Mouse (Mus musculus) cerebellum, adult 2 months (tissue): ENCODE measurements around the gene Kncn. TPM values are rescaled to one million over a fixed set of nuclear protein-coding genes. Genes with fewer than 3 reads are reported as not detected.

Experiments used
- DNase-seq, 2 experiments: peaks; one replicate each; pipeline ENCODE4 v3.0.0; 2021
- H3K27ac ChIP-seq: fragments of 200-500 bp; 2 replicates; pipeline ENCODE4 v1.5.1; 2012; ENCODE audit warnings: low read length, control low read depth, inconsistent platforms; ENCODE audit not compliant: insufficient read depth
- H3K27me3 ChIP-seq: fragments of 200-500 bp; 2 replicates; pipeline ENCODE4 v1.6.1; 2012; ENCODE audit warnings: inconsistent platforms, mild to moderate bottlenecking, low read length, moderate library complexity; ENCODE audit not compliant: control insufficient read depth, insufficient read depth
- H3K4me1 ChIP-seq: fragments of 200-500 bp; 2 replicates; pipeline ENCODE4 v1.6.1; 2011; ENCODE audit warnings: low read length; ENCODE audit not compliant: control insufficient read depth, insufficient read depth
- H3K4me3 ChIP-seq: fragments of 200-500 bp; replicated peaks from 2 replicates; pipeline ENCODE3; 2011; ENCODE audit warnings: mild to moderate bottlenecking, low read depth, low read length, control low read depth; ENCODE audit not compliant: insufficient read depth
- CTCF ChIP-seq: fragments of 200-500 bp; IDR thresholded peaks from 2 replicates; pipeline ENCODE4 v1.5.1; 2011; ENCODE audit warnings: low read depth, mild to moderate bottlenecking, control low read depth, low read length, moderate library complexity, borderline replicate concordance; ENCODE audit not compliant: insufficient read depth
- POLR2A ChIP-seq: fragments of 200-500 bp; IDR thresholded peaks from 2 replicates; pipeline ENCODE4 v1.6.1; 2011; ENCODE audit warnings: low read length, control low read depth, borderline replicate concordance; ENCODE audit not compliant: insufficient read depth
- WGBS: fragments of 180-500 bp; shearing (Covaris S2); methylation state at CpG from one replicate; pipeline ENCODE4 v1.1.7; 2018; 5-methylcytosine and 5-hydroxymethylcytosine counted together
- polyA plus RNA-seq: library from polyadenylated mRNA; depleted of rRNA; stranded (reverse); fragments of >200 nt; gene quantifications from 2 replicates; pipeline ENCODE4 v1.2.3, GENCODE M21; 2012

The Kncn gene
- polyA plus RNA-seq, 1 experiment, result 0.08 TPM

DNA sequence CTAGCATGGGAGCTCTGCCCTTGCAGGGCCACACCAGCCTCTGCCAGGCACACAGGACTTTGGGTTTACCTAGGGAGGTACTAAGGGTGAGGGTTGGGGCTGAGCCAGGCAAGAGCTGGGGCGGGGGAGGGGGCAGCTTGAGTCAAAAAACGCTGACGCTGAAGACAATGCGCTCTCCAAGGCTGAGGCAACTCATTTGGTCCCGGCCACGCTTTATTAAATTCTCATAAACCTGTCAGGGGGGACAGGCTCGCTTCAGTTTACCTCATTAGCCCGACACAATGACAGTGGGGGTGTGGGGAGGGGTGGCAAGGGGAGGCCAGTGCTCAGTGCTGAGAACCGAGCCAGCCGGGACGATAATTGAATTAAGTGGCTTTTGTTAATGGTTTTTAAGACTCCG lies 20.2 kb downstream of the Kncn start:
- no peak overlapping the region for H3K27ac ChIP-seq
- no peaks in the 10 kb centered on the region; the same call in 1 of the 2 replicates for H3K27me3 ChIP-seq
- no peak overlapping the region for H3K4me3 ChIP-seq
- TF ChIP-seq CTCF (no peak), POLR2A (no peak)
- no peak for DNase-seq
- 55% methylated on average over 12 of the region's 12 CpGs for WGBS
- H3K4me1 ChIP-seq, result no peaks in the 10 kb centered on the region

DNA sequence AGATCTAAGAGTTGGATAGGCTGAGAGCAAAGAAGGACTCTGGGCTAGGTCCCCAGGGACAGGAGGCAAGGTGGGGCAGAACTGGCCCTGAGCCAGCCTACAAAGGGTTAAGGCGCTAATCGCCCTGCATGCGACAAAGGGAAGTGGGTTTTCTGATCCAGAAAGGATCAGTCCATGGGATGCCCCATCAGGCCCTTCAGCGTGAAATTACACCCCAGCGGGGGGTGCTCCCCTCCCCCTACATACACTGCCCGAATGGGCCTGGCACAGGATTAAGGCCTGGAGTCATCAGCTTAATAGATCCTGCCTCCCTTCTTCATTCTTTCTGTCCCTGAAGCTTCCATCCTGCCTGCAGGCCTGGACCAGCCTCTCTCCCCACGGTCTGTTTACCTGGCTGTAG lies 21.5 kb downstream of the Kncn start:
- no peak overlapping the region for H3K27ac ChIP-seq
- TF ChIP-seq CTCF (no peak), POLR2A (no peak)
- WGBS, result 20% methylated on average over 7 of the region's 7 CpGs
- DNase-seq, result no peak
- no peaks in the 10 kb centered on the region; the same call in 1 of the 2 replicates for H3K27me3 ChIP-seq
- H3K4me3 ChIP-seq, result no peak overlapping the region
- H3K4me1 ChIP-seq, result no peaks in the 10 kb centered on the region

DNA sequence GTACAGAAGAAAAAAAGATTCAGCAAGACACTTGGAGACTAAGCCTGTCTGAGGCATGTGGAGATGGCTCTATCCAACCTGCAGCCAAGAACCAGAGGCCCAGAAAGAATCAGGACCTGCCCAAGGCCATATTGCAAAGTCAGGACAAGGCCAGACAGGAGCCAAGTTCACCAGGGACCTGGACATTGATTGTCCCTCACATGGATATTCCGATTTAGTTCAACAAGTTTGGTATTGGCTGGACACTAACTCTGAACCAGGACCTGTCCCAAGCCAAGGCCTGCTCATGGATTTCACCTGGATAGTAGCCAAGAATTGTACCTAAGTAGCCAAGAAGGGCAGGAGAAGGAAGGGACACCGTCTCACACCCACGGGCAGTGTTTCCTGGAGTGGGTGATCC lies 22.6 kb downstream of the Kncn start:
- WGBS, result 63% methylated on average over 3 of the region's 3 CpGs
- DNase-seq, result no peak
- no peaks in the 10 kb centered on the region; the same call in 1 of the 2 replicates for H3K27me3 ChIP-seq
- no peak overlapping the region for H3K27ac ChIP-seq
- H3K4me1 ChIP-seq, result no peaks in the 10 kb centered on the region
- H3K4me3 ChIP-seq, result no peak overlapping the region
- TF ChIP-seq POLR2A (no peak), CTCF (no peak)

DNA sequence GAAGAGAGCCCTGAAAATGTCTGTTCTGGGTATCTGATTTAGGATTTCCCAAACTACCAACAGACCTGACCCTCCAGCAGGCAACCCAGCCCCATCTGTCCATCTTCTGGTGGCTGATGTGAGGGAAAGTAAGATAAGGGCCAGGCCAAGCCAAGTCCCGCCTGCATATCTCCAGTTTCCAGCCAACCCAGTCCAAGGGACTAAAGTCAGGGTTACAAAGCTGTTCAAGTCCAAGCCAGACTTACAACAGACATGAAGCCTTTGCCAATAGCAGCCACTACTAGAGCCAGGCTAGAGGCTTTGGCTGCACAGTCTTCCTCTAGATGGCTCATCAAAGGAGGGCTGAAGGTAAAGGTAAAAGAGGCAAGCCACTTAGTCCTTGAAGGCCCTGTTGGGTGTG lies 23.8 kb downstream of the Kncn start:
- H3K27ac ChIP-seq, result no peak overlapping the region
- no peaks in the 10 kb centered on the region; the same call in 1 of the 2 replicates for H3K27me3 ChIP-seq
- no peak for TF ChIP-seq CTCF
- no peak for TF ChIP-seq POLR2A
- H3K4me1 ChIP-seq, result no peaks in the 10 kb centered on the region
- DNase-seq, result no peak
- 67% methylated on average over 1 of the region's 1 CpGs for WGBS
- H3K4me3 ChIP-seq, result no peak overlapping the region

DNA sequence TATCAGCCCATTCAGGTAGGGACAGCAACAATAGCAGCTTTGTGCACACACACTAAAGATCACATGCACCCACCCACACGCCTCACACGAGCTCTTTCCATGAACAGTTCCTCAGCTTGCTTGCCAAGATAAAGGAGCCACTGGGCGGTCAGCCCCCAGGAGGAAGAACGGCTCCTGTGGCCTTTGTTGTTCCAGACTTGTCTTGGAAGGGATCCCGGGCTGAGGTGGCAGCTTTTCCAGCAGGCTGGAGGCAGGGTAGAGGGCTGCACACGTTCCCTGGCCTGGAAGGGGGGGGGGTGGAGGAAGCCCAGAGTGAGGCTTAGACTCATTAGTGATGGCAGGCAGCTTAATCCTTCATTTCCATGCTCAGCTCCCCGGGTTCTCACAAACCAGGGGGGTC lies 24.4 kb downstream of the Kncn start:
- no peaks in the 10 kb centered on the region; the same call in 1 of the 2 replicates for H3K27me3 ChIP-seq
- TF ChIP-seq CTCF, result no peak
- TF ChIP-seq POLR2A, result no peak
- DNase-seq, result no peak
- no peak overlapping the region for H3K27ac ChIP-seq
- no peaks in the 10 kb centered on the region for H3K4me1 ChIP-seq
- no peak overlapping the region for H3K4me3 ChIP-seq
- WGBS, result 12% methylated on average over 7 of the region's 7 CpGs

DNA sequence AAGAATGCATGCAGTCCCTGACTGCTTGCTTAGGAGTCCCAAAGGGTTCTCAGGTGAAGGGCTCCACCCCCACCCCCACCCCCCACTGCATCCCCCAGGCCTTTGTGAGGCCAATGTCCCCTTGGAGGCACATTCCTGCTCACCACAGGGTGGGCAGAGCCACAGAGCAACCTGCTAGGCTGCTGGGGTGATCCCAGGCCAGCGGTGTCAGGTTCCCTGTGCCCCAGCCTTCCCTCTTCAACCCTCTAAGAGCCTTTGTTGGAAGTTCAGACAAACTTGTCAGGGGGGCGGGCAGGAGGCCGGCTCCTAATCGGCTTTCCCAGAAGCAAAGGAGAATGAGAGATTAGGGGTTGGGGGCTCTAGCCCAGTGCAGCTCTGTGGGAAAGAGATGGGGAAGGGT lies 27.4 kb downstream of the Kncn start:
- Histone ChIP-seq H3K27me3 (no peaks in the 10 kb centered on the region), H3K4me3 (no peak overlapping the region), H3K27ac (no peak overlapping the region), H3K4me1 (no peaks in the 10 kb centered on the region)
- DNase-seq, result no peak
- WGBS, result 46% methylated on average over 4 of the region's 4 CpGs
- no peak for TF ChIP-seq POLR2A
- no peak for TF ChIP-seq CTCF

DNA sequence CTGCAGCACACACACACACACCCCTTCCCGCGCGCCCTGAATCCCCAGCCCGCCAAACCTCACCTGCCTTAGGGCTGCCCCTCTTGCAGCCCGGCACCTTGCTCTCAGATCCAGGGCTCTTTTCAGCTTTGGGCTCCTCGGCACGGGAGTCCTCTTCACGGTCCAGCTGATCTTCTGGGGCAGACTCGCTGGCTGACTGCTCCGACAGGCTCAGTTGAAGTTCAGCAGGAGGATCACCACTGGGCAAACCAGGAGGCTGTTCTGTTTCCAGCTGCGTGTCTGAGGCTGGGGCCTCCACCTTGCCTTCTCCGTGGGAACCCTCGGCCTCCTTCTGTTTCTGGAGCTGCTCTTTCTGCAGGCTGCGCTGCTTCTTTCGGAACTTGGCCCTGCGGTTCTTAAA lies 35.7 kb downstream of the Kncn start:
- WGBS, result 58% methylated on average over 16 of the region's 16 CpGs
- H3K27ac ChIP-seq, result no peak overlapping the region
- no peak overlapping the region for H3K4me3 ChIP-seq
- no peak for DNase-seq
- H3K4me1 ChIP-seq, result no peaks in the 10 kb centered on the region
- TF ChIP-seq POLR2A (no peak), CTCF (no peak)
- H3K27me3 ChIP-seq, result no peaks in the 10 kb centered on the region

DNA sequence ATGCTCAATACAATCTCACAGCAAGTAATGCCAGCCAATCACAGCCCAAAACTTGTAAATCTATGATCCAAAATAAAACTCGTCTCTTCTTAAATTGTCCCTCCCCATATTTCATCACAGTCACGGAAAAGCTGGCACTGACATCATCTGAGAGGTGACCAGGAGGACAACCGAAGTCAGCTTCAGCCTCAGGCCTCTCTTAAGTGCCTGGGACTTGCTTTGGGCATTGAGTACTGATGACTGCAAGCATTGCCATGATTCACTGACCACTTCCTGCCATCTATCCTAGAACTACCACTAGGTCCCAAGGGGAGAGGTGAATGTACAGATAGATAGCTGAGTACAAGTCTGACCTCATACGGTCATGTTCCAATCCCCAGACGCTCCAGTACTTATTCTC lies 38.5 kb downstream of the Kncn start:
- H3K4me1 ChIP-seq, result no peaks in the 10 kb centered on the region
- no peak for DNase-seq
- no peak for TF ChIP-seq POLR2A
- no peak for TF ChIP-seq CTCF
- no peak overlapping the region for H3K4me3 ChIP-seq
- H3K27ac ChIP-seq, result no peak overlapping the region
- 92% methylated on average over 5 of the region's 5 CpGs for WGBS
- no peaks in the 10 kb centered on the region for H3K27me3 ChIP-seq

DNA sequence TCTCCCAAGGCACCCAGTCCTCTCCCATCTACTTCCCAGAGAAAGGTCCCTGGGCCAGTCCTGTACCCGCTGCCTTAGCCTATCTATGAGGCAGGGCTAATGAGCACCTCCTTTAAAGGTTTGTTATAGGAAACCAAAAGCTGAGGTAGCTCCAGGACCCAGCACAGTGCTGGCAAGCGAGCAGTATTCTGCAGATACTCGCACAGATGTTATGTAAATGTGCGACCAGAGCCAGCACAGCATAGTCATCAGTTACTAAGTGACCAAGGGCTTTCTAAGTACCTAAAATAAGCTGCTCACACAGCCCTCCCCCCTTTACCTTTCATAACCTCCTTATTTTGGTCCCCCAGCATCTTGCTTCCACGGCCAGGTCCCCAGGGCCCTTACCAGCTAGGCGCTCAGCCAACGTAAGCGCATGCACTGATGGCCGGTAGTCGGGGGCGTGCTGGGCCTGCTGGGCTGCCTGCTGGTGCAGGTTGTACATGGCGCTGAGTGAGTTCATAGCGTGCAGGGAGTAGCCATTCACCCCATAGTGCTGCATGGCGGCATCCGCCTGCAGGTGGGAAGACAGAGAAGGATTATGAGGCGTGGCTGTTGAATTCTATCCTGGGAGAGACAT lies 39.2 kb downstream of the Kncn start:
- Histone ChIP-seq H3K27me3 (no peaks in the 10 kb centered on the region), H3K4me1 (no peaks in the 10 kb centered on the region), H3K27ac (no peak overlapping the region), H3K4me3 (no peak overlapping the region)
- DNase-seq, result no peak
- WGBS, result 30% methylated on average over 16 of the region's 16 CpGs
- no peak for TF ChIP-seq POLR2A
- TF ChIP-seq CTCF, result no peak
